Mouse (Mus musculus) embryo, embryonic 10.5 days (tissue): Measurements from ENCODE around the gene Cdh24.

Source experiments
- DNase-seq: peaks from one replicate; pipeline ENCODE4 v3.0.0-alpha.2; 2015; ENCODE audit warnings: low spot score

Gene Cdh24

DNA sequence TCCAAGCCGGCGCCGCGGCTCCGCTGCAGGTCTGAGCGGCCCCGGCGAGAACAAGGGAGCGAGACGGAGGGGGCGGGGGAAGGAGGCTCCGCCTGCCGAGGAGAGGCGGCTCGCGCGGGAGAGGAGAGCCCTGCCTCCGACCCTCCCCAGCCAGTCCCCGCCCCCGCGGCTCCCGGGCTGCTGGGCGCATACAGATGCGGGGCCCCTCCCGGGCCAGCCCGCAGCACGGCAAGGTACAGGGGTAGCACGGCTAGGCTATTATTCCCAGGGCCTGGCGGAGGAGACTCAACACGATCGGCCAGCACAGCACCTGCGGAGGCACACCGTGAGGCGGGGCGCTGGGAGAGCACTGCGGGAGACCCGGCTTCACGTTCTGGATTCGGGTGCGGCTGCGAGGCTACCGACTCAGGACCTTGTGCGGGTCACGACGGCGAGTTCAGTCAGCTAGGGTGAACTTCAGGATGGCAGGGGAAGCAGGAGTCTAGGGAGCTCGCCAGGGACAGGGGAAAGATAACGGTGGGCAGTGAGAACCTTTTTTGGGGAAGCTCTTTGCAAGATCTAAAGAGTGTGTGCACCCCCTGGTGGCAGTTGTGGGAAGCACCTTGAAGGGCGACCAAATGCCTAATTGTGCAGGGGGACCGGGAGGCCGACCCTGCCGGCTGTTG, at the start of gene Cdh24:
Cdh24 (minus strand) TSS at position 60 of the 665 bp plus-strand sequence.
- DNase-seq = peak; percentile 98

DNA sequence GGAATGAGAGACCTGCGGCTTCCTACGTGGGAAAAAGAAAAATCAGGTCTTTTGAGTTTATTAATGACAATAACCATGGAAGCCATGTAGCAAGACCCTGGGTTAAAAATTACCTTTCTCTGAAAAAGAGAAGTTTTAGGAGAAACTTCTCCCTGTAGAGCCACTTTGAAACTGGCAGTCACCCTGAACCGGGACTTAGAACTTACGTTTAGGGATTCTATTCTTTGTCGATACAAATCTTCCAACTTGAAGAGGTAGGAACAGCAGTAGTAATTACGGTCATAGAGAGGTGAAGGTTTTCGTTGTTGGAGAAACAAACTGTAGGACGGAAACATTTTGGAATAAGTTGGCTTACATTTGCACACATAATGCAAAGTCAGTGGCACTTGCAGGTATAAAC, 46.1 kb upstream of the Cdh24 start:
- DNase-seq = no peak

DNA sequence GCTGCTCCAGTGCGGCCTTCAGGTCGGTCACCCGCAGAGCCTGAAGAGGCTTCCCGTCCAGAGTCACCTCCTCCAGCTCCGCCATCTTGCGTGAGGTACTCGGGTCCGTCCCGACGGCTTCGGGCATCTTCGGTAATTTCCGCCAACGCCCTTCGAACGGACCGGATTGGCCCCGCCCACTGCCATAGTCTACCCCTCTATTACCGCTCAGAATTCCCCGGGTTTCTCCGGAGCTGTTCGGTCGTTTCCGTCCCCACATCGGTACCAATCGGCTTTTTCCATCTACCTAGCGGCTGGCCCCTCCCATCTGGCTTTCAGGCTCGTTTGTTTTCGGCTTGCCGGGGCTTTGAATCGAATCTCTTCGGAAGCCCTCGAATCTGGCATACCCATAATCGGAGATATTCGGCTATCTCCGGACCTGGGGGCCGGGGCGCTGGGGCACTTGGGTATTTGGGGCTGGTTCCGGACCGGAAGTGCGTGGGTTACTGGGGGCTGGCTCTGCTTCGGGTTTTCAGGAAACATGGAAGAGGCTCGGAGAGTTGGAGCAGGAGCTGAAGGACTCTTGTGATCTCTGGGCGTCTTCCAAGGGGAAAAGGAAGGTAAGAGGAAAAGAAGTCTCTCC, 45.5 kb upstream of the Cdh24 start, which contains the start of gene Acin1:
Acin1 (minus strand) TSS at position 410 of the 622 bp plus-strand sequence.
- DNase-seq = peak; percentile 100

DNA sequence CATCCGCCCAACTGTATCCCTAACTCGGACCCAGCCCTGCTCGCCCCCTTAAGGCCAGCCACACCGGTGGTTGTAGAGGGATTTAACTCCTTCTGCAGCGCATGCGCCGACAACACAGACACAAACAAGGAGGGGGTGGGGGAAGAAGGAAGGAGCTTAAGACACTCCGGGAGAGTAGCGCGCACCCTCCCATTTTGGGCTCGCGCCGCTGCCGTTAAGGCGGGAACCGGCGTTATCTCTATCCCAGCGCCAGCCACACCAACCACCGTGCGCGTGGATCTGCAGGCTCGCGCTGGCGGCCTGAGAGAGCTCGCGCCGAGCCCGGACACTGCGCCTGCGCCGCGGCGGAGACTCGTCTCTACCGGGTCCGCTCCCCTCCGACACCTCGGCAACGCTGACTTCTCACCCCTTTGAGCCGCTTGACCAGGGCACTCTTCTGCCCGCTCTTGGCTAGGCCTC, 44.9 kb upstream of the Cdh24 start, which contains the start of gene 1700123O20Rik:
1700123O20Rik (plus strand) TSS at position 154 of the 459 bp plus-strand sequence.
- DNase-seq = peak; percentile 94

DNA sequence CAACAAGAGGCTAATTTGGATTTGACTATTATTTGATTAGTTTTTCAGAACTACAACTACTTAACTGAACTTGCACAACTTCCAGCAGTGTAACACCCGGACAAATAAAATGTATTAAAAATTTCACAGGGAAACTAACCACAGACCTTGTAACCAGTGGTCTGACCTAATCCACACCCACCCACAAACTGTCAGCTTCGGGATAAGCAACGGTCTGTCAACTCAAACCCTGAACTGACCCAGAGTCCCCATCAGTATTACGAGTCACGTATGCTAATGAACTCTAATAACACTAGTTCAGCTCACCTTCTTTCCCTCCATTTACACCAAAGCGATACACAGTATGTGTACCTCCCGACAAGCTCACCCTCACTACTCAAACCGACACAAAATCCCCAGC, 44.3 kb upstream of the Cdh24 start:
- DNase-seq = no peak

DNA sequence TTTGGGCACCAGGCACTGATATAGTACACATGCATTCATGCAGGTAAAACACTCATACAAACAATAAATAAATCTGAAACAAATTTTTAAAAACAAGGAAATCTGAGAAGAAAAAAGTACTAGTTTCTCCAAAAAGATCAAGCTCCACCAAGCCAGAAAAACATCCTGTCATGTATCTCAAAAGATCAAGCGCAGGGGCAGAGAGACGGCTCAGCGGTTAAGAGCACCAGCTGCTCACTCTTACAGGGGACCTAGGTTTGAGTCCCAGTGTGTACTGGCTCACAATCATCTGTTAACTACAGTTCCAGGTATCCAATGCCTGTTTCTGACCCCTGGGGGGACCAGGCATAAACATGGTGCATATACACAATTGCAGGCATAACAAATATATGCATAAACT, 41.2 kb upstream of the Cdh24 start:
- no peak for DNase-seq

DNA sequence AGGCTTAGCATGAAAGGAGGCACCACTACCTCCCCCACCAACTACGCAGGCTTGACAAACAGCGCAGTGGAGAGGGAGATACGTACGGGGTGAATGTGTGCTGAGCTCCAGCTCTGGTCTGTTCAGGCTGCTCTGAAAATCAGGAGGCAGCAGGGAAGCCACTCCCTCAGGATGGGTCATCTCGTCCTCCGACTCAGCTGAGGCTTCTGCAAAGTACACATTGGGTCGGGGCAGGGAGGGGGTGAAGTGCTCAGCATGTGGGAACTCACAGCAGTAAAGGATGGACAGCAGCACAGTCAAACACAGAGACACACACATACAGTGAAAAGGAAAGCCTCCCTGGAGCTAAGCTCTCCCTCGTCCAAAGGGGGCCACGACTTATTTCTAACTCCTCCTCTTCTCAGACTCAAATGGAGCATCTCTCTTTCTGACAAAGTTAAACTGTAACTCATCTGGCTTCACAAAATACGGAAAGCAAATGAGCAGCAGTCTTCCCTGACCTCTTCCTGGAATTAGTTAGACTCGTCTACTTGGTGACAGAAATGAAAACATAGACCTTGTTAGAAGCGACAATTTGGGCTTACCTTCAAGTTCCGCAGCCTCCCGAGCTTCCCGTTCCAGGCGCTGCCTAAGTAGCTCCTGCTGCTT, 37.6 kb upstream of the Cdh24 start:
- no peak for DNase-seq

DNA sequence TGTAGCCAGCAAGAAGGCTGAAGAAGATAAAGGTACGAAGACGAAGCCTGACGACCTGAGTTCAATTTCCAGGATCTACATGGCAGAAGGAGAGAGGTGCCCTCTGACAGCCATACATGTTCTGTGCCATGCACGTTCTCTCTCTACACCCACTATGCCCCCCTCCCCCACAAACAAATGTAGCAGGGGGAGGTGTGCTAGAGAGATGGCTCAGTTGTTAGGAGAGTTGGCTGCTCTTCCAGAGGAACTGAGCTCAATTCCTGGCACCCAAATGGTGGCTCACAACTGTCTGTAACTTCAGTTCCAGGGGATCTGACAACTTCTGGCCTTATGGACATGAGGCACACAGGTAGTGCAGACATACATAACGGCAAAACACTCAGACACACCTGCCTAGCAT, 35.1 kb upstream of the Cdh24 start:
- DNase-seq = no peak

DNA sequence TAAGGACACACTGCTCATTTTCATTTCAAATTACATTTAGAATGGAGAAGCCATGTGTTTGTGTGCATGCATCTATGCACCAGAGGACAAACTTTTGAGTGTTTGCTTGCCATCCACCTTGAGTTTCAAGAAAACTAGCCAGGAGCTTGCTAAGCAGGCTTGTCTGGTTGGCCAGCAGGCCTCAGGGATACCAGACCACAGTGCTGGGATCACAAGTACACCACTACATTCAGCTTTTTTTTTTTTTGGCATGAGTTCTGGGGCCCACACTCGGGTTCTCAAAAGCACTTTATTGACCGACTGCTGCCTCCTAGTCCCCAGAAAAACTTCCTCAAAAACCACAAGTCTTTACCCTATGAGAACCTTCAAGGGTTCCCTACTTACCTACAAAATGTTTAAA, 33.2 kb upstream of the Cdh24 start:
- no peak for DNase-seq

DNA sequence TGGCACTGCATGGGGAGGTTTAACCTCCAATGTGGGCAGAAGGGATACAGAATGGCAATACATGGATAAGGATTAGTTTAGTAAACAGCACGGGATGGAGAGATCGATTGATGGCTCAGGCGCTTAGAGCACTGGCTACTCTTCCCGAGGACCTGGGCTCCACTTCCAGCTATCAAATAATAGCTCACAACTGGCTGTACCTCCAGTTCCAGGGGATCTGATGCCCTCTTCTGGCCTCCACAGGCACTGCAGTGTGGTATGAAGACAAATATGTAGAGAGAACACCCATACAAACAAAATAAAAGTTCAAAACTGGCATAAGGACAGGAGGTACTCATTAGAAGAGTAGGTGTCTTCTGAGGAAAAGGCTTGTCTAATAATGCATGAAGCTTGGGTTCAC, 28.2 kb upstream of the Cdh24 start:
- DNase-seq = peak; percentile 64

DNA sequence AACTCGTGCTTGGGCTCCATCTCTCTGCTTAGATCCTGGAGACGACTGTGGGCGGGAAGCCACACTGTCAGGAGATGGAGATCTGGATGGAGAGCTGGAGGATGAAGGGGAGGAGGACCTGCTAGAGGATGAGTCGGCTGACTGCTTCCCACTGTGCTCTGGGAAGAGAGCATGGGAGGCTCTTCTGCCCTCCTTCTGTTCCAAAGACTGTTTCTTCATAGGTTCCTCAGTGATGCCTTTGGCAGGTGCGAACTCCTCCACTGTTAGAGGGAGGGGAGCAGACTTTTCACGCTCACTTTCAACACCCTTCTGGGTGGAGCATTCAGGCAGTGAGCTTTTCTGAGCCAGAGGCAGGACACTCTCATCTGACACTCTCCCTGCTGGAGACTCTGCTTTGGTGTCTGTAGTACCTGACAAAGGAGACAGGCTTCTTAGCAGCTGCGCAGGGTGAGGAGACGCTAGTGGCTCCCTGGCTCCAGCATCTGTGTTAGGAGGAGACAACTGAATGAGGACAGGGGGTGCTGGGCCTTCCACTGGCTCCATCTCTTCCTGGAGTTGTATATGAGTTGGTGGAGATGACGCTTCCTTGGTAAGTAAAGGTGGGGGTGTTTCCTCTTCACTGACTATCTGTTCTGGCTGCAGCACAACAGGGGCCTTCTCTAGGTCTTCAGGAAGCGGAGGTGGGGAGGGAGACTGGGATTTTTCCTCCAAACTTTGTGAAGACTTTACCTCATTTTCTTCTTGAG, 23.5 kb upstream of the Cdh24 start:
- DNase-seq = no peak

DNA sequence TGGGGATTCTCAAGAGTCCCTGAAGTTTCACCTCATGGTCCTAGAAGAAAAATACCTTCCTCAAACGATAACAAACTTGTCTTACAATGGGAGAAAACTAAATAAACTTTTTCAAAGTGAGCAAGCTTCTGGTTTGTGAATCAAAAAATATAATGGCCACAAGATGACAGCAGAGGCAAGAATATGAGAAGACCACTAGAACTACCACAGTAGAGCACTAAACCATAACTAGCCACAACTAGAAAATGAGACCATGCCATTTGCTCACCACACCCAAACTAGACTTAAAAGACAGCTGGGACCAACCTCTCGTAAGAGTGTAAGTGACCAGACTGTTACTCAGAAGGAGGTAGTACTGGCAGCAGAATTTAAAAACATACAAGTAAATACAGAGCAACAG, 18.8 kb upstream of the Cdh24 start:
- no peak for DNase-seq

DNA sequence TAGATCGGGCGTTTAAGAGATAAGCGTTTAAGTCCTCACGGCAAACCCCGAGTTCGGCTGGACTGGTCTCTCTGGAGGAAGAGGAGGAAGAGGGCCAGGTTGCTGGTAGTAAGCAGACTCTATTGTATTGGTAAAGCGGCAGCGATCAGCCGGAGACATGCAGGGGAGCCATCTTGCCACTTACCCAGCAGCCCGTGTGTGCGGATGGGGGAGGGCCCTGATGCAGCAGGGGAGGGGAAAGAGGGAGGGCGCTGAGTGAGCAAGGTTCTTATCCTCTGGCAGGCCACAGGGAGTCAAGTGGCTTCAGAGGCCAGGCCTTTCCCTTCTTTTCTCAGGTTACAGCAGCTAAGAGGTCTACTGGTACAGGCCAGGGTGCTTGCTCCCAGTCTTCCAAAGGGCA, 12.3 kb upstream of the Cdh24 start:
- peak; percentile 95 for DNase-seq

DNA sequence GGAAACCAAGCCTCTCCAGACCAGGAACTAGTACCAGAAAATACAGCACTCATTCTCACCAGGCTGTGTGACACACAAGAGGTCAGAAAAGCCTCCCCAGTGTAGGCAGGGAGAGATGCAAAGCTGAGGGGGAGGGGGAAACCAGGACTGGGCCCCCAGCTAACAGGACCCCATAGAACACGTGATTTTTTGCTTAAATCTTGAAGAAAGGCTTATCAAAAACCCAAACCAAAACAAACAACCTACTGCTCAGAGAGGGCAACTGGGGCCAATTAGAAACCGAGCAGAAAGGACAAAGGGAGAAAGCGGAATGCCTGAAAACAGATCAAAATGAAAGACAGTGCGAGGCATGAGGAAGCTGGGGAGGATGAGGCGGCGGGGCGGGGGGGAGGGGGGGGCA, 11.6 kb upstream of the Cdh24 start:
- DNase-seq = peak; percentile 40

DNA sequence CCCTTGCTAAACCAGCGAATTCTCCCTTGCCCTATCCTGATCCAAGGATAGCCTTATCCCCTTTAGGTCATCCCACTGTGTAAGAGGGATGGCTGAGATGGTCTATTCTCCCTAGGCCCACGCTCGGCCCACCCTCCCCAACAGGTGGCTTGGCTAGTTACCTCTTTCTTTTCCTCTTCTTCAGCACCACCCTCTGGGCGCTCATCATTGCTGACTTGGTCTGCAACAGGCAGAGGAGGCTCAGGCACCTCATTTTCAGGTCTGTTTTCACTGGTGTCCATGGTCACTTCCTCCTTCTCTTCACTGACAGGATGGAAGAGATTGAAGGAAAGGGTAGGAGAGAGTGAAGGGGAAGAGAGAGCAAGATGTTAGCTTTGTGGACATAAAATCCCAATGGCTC, 10.4 kb upstream of the Cdh24 start:
- no peak for DNase-seq

DNA sequence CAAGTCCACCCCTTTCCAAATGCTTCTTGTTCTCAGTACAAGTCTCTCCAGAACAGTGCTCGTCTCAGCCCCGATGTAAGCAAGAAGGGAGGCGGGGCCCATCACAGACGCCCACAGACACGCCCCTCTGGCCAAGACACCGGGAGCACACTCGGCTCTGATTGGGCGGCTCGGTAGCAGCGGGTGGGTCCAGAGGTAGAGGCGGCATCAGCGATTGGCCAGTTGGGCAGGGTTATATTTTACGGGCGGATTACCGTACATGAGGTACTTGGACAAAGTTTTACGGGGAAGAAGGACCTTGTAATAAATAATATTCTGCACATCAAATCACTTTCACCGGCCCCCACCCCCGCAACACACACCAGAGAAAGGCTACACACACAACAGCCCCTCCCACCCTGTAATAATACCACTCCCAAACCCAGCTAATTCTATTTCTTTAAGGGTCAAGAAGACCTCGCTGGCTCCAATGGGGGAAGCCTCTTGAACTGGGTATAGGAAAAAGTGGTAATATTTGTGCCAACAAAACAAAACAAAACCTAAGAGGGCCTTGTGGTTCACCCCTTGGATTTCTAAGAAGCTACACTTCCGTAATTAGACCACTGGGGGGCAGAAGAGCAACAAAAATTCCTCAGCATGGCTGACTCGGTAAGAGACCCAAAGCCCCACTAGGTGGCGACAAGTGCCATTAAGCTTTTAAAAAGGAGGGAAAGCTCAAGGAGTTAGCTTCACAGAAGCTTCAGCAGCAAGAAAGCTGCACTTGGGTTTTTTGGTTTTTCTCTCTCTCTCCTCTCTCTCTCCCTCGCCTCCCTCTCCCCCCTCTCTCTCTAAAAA, 9.7 kb upstream of the Cdh24 start:
- DNase-seq = peak; percentile 99

DNA sequence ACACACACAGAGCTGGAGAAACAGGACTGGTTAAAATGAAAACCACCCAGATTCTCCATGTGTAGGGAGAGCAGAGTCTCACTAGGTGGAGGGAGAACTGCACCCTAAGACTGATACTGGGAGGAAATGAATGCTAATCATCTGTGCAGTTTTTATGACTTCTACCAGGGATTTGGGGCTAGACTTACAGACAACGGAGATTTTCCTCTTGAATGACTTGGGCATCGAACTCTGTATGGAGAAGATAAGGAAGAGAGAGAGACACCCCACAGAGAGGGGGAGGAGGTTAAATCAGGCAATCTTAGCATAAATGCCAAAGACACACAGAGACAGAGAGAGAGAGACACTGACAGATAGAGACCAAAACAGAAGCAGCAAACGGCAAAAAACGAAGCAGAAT, 6.7 kb upstream of the Cdh24 start:
- no peak for DNase-seq

DNA sequence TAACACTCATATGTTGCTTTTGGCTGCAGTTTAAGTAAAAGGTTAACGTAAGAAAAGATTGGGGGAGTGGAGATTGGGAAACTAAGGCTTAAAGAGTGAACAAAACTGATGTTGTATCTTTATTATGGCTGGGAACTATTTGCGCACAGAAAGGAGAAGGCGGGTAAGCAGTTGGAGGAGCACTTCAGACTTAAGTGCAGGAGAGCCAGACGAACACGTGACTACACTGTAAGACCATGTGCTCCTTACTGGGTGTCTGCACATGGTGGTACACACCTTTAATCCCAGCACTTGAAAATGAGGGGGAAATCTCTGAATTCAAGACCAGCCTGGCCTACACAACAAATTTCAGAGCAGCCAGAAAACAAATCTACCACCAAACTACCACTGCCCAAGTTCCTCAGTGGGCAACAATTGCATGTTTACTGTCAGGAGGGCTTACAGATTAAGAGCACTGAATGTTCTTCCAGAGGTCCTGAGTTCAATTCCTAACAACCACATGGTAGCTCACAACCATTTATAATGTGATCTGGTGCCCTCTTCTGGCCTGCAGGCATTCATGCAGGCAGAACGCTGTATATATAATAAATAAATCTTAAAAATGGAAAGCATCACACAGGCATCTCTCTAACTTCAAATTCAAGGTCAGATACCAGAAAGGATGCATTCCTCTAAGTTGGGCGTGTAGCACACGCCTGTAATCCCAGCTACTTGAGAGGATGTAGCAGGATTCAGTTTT, 5.9 kb upstream of the Cdh24 start:
- DNase-seq = peak; percentile 8

DNA sequence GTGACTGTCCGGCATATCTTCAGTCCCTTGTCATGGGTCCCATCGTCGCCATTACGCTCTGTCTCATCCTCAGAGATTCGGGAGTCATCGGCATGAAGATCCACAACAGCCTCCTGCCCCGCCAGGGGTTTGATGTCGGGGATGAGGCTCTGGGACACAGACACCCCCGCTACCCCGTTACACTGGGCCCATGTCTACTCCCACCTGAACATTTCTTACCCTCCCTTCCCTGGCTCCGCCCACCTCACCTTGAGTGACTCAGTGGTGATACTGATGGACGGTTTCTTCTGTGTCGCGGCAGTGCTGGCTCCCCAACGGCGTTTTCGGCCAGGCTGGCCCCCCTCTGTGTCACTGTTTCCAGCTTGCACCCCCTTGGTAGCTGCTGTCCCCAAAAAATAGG, 5.3 kb upstream of the Cdh24 start:
- no peak for DNase-seq

DNA sequence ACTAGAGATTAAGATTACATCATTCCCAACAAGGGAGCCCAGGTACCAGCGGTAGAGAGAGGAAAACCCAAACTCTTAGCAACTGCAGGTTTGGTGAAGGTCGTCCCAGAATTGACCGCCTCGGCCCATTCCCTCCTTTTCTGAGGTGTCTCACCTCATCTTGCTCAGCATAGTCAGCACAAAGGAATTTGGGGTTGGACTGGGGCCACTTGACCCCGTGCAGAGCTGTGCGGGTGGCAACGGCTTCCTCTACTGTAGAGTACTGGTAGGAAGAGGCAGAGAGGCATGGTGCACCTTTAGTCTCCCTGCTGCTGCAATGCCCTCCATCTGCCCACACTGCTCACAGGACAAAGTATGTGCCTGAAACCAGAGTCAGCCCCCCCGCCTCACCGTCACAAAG, 3.1 kb upstream of the Cdh24 start:
- DNase-seq = no peak

DNA sequence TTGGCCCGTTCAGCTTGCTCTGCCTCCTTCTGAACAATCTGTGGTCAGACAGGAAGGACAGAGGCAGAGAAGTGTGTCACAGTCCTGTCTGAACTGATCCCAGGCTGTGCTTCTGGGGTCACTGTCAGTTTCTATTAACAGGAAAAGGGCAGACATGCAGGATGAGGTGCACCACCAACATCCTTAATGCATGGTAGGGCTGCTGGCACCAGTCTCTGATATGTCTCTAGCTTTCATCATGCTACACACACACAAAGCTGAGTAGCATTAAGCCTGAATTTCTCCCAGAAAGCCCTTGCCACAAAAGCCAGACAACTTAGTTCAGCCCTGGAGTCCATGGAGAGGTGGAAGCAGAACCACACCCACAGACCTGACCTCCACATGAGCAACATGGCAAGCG, 1.8 kb upstream of the Cdh24 start:
- no peak for DNase-seq
